In genomic region chr19:10599648-10600047, GRCm38 (mm10) we compare ENCODE assay signal across 3 mouse cellular contexts.
A peak's percentile ranks its signal among the peaks of the same experiment; 100 is the strongest.
TF ChIP-seq lines count a peak whose summit lies in the region.

No protein-coding gene starts in this region.

TF ChIP-seq in CH12.LX, 34 proteins besides CTCF, POLR2A, EP300 and RAD21:
- TF ChIP-seq JUN (IDR thresholded peaks at IDR 0.05; ENCODE audit: insufficient read depth, low read depth, low read length) (no peak), MAFK (IDR thresholded peaks at IDR 0.05; ENCODE audit: insufficient replicate concordance, low read length) (peak; percentile 77), BHLHE40 (IDR thresholded peaks at IDR 0.05; ENCODE audit: low read depth, low read length) (no peak), RCOR1 (conservative IDR thresholded peaks at IDR 0.05; ENCODE audit: low read depth, low read length) (no peak), IRF4 (IDR thresholded peaks at IDR 0.05; ENCODE audit: low read depth, low read length) (no peak), MEF2A (IDR thresholded peaks at IDR 0.05; ENCODE audit: borderline replicate concordance, low read depth, low read length) (no peak), KAT2A (IDR thresholded peaks at IDR 0.05; ENCODE audit: insufficient replicate concordance, low read length) (no peak), ELF1 (IDR thresholded peaks at IDR 0.05; ENCODE audit: low read depth, low read length) (no peak)

TF ChIP-seq in ES-E14, 5 proteins besides CTCF, POLR2A, EP300 and RAD21:
- TF ChIP-seq ZNF384 (IDR thresholded peaks at IDR 0.05; ENCODE audit: low read depth, low read length) (no peak), ZC3H11A (IDR thresholded peaks at IDR 0.05; ENCODE audit: borderline replicate concordance, low read depth, low read length) (no peak), MAFK (IDR thresholded peaks at IDR 0.05; ENCODE audit: insufficient read depth, low read depth, low read length) (0 out of 2 replicates have a peak, but pooled peaks have one; percentile 36)

TF ChIP-seq in MEL, 35 proteins besides CTCF, POLR2A, EP300 and RAD21:
- TF ChIP-seq SMC3 (IDR thresholded peaks at IDR 0.05; ENCODE audit: low read depth, low read length), result no peak
- peak; percentile 64; the same call in 1 of the 2 replicates for TF ChIP-seq MAFK (IDR thresholded peaks at IDR 0.05; ENCODE audit: borderline replicate concordance, low read depth, low read length)
